Mouse (Mus musculus): Measurements from ENCODE around the gene Cdh9. TPM values are rescaled to one million over a fixed set of nuclear protein-coding genes. Genes with fewer than 3 reads are reported as not detected.
A peak's percentile ranks its signal among the peaks of the same experiment; 100 is the strongest.

The Cdh9 gene
- polyA plus RNA-seq (2014; fragmentation: Nextera tagmentation; extraction: Ambion mirVana), result 0.31 and 0.73 TPM in 2 replicates

DNA sequence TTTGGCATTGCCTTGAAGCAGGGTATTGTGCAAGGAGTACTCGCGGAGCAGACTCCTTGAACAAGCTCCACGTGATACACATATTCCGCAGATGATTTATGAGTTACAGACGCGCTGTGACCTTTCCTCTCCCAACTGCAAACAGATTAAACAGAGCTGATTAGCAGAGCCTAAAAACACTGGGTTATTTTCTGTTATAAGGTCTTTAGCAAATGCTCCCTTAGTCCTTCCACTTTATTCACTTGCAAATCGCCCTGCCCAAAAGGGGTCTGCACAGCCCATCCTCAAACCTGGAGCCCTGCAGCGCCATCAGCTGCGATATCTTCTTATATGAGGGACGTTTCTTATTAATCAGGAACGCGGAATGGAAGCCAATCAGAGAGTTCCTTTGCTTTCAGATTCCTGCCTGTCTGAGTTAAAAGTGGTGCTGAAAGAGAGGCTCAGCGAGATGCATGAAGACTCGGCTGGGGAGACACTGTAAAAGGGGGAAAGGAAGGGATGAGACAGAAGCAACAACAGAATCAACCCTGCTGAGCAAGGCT, at the start of gene Cdh9:
Gene Cdh9, plus strand, starts transcription at position 287 of the 542 bp plus-strand sequence.
- DNase-seq (ENCODE audit: low spot score), result peak; percentile 35
- peak within 1 kb of the TSS; percentile 20 for H3K4me3 ChIP-seq (ENCODE audit: low read depth, low read length)
- no peaks in the 10 kb centered on the region for H3K27me3 ChIP-seq (ENCODE audit: control insufficient read depth, insufficient read depth, low read length)
- H3K4me1 ChIP-seq (replicated peaks; ENCODE audit: control insufficient read depth, insufficient read depth, low read length), result no peaks in the 10 kb centered on the region
- no peak within 1 kb of the TSS for H3K27ac ChIP-seq (ENCODE audit: low read depth, low read length)
- peak; percentile 84 for ATAC-seq (ENCODE audit: low FRiP score)
- 5% methylated on average over 14 of the region's 14 CpGs for WGBS
- H3K36me3 ChIP-seq (ENCODE audit: control insufficient read depth, insufficient read depth, low read length), result no peaks in the 10 kb centered on the region
- no peak within 1 kb of the TSS for H3K9ac ChIP-seq (ENCODE audit: low read depth, low read length)
- peak within 1 kb of the TSS; percentile 22 for H3K4me2 ChIP-seq (replicated peaks; ENCODE audit: low read depth, low read length)
- H3K9me3 ChIP-seq (ENCODE audit: control insufficient read depth, low read length), result no peaks in the 10 kb centered on the region

DNA sequence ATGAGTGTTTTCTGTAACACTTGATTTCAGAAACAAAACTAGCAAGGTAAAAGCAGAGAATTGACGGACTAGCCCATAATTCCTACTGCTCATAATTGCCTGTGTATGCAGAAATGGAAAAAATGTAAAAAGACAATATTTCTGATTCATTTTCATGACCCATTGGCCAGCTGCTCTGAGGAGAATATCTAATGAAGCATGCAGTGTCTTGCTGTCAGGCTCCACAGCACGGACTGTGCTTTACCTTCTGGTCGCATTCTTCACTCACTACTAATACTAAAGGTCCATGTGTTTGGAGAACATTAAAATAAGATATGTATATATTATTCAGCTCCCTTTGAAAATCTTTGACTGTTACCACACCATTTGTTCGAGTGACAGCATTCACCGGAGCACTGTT, 49.5 kb upstream of the Cdh9 start:
- Histone ChIP-seq H3K27me3 (ENCODE audit: control insufficient read depth, insufficient read depth, low read length) (no peaks in the 10 kb centered on the region), H3K9ac (ENCODE audit: low read depth, low read length) (no peak overlapping the region), H3K36me3 (ENCODE audit: control insufficient read depth, insufficient read depth, low read length) (no peaks in the 10 kb centered on the region), H3K27ac (ENCODE audit: low read depth, low read length) (no peak overlapping the region), H3K4me3 (ENCODE audit: low read depth, low read length) (no peak overlapping the region), H3K9me3 (ENCODE audit: control insufficient read depth, low read length) (no peaks in the 10 kb centered on the region), H3K4me1 (replicated peaks; ENCODE audit: control insufficient read depth, insufficient read depth, low read length) (no peaks in the 10 kb centered on the region), H3K4me2 (replicated peaks; ENCODE audit: low read depth, low read length) (no peak overlapping the region)
- WGBS, result 84% methylated on average over 5 of the region's 5 CpGs
- ATAC-seq (ENCODE audit: low FRiP score) (no peak; the same call in 1 of the 2 replicates), DNase-seq (ENCODE audit: low spot score) (no peak)

DNA sequence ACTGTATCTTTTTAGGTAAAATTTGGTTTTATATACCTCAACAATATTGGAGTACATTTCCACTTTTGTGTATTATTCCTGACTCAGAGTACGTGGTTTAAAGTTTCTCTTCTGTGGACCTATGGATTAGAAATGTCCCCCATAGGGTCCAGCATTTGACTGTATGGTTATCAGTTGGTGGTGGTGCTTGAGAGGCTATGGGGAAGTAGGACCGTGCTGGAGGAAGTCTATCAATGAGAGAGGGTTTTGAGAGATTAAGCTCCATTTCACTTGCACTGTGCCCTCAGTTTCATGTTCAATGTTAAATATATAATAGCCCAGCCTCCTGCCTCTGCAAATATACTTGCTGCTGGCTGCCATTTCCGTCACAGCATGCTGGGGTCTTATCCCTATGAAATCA, 28.7 kb upstream of the Cdh9 start:
- Histone ChIP-seq H3K27me3 (ENCODE audit: control insufficient read depth, insufficient read depth, low read length) (no peaks in the 10 kb centered on the region), H3K4me1 (replicated peaks; ENCODE audit: control insufficient read depth, insufficient read depth, low read length) (no peaks in the 10 kb centered on the region), H3K9ac (ENCODE audit: low read depth, low read length) (no peak overlapping the region), H3K4me3 (ENCODE audit: low read depth, low read length) (no peak overlapping the region), H3K36me3 (ENCODE audit: control insufficient read depth, insufficient read depth, low read length) (no peaks in the 10 kb centered on the region), H3K9me3 (ENCODE audit: control insufficient read depth, low read length) (no peaks in the 10 kb centered on the region), H3K27ac (ENCODE audit: low read depth, low read length) (no peak overlapping the region), H3K4me2 (replicated peaks; ENCODE audit: low read depth, low read length) (no peak overlapping the region)
- ATAC-seq (ENCODE audit: low FRiP score) (no peak), DNase-seq (ENCODE audit: low spot score) (no peak)
- WGBS, result 80% methylated on average over 3 of the region's 3 CpGs

DNA sequence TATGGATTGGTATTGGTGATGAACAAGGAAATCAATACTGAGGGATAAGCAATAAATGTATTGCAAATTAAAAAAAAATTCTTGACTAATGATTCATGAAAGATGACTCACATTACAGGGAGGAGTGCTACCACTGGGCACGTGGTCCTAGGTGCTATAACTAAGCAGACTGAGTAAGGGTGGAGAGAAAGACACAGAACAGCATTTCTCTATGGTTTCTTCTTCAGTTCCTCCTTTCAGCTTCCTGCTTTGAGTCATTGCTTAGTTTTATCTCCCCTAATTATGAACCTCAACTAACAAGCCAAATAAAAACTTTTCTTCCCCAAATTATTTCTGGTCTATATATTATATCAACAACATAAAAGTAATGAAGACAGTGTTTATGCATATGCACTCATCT, 26.2 kb upstream of the Cdh9 start:
- no peak overlapping the region for H3K9ac ChIP-seq (ENCODE audit: low read depth, low read length)
- H3K27ac ChIP-seq (ENCODE audit: low read depth, low read length), result no peak overlapping the region
- H3K9me3 ChIP-seq (ENCODE audit: control insufficient read depth, low read length), result no peaks in the 10 kb centered on the region
- no peaks in the 10 kb centered on the region for H3K27me3 ChIP-seq (ENCODE audit: control insufficient read depth, insufficient read depth, low read length)
- H3K36me3 ChIP-seq (ENCODE audit: control insufficient read depth, insufficient read depth, low read length), result no peaks in the 10 kb centered on the region
- ATAC-seq (ENCODE audit: low FRiP score) (no peak), DNase-seq (ENCODE audit: low spot score) (no peak)
- 70% methylated on average over 1 of the region's 1 CpGs for WGBS
- H3K4me3 ChIP-seq (ENCODE audit: low read depth, low read length), result no peak overlapping the region
- no peaks in the 10 kb centered on the region for H3K4me1 ChIP-seq (replicated peaks; ENCODE audit: control insufficient read depth, insufficient read depth, low read length)
- no peak overlapping the region for H3K4me2 ChIP-seq (replicated peaks; ENCODE audit: low read depth, low read length)

DNA sequence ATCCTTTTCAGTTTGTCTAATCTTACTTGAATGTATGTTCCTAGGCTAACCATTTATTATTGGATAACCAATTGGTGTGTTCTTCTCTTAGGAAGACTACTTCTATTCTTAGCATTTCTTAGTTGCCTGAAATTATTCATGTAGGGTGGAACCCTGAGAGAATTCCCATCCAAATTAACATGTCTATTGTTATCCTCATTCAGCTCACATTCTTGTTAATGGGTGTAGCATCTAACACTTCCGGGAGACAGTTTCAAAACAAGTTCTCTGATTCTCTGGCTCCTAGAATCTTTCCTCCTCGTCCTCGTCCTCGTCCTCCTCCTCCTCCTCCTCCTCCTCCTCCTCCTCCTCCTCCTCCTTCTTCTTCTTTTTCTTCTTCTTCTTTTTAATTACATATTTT, 10.5 kb downstream of the Cdh9 start:
- ATAC-seq (ENCODE audit: low FRiP score), result no peak
- no peaks in the 10 kb centered on the region for H3K27me3 ChIP-seq (ENCODE audit: control insufficient read depth, insufficient read depth, low read length)
- DNase-seq (ENCODE audit: low spot score), result no peak
- H3K9ac ChIP-seq (ENCODE audit: low read depth, low read length), result no peak overlapping the region
- no peak overlapping the region for H3K27ac ChIP-seq (ENCODE audit: low read depth, low read length)
- no peaks in the 10 kb centered on the region for H3K9me3 ChIP-seq (ENCODE audit: control insufficient read depth, low read length)
- 64% methylated on average over 4 of the region's 4 CpGs for WGBS
- no peak overlapping the region for H3K4me2 ChIP-seq (replicated peaks; ENCODE audit: low read depth, low read length)
- no peaks in the 10 kb centered on the region for H3K4me1 ChIP-seq (replicated peaks; ENCODE audit: control insufficient read depth, insufficient read depth, low read length)
- H3K36me3 ChIP-seq (ENCODE audit: control insufficient read depth, insufficient read depth, low read length), result no peaks in the 10 kb centered on the region
- no peak overlapping the region for H3K4me3 ChIP-seq (ENCODE audit: low read depth, low read length)

DNA sequence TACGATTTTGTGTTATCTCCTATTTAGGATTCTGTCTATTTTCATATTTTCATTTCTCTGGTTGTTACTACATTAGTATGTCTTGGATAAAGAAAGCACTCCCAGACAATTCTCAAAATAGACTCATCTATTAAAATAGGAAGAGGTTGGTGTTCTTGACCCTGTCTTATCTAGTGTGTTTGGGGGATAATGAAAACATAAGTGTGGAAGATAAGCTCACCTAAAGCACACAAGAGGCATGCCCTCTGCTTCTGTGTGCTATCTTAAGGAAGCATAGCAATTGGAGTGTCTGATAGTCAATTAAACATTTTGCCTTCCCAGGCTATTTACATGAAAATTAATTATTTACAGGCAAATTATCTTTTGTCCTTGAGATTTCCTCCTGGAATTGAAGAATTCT, 18.1 kb downstream of the Cdh9 start:
- Histone ChIP-seq H3K4me3 (ENCODE audit: low read depth, low read length) (no peak overlapping the region), H3K4me1 (replicated peaks; ENCODE audit: control insufficient read depth, insufficient read depth, low read length) (no peaks in the 10 kb centered on the region), H3K36me3 (ENCODE audit: control insufficient read depth, insufficient read depth, low read length) (no peaks in the 10 kb centered on the region), H3K9me3 (ENCODE audit: control insufficient read depth, low read length) (no peaks in the 10 kb centered on the region), H3K9ac (ENCODE audit: low read depth, low read length) (no peak overlapping the region), H3K27ac (ENCODE audit: low read depth, low read length) (no peak overlapping the region), H3K4me2 (replicated peaks; ENCODE audit: low read depth, low read length) (no peak overlapping the region), H3K27me3 (ENCODE audit: control insufficient read depth, insufficient read depth, low read length) (no peaks in the 10 kb centered on the region)
- DNase-seq (ENCODE audit: low spot score) (no peak), ATAC-seq (ENCODE audit: low FRiP score) (no peak)
- WGBS, result 89% methylated on average over 1 of the region's 1 CpGs

DNA sequence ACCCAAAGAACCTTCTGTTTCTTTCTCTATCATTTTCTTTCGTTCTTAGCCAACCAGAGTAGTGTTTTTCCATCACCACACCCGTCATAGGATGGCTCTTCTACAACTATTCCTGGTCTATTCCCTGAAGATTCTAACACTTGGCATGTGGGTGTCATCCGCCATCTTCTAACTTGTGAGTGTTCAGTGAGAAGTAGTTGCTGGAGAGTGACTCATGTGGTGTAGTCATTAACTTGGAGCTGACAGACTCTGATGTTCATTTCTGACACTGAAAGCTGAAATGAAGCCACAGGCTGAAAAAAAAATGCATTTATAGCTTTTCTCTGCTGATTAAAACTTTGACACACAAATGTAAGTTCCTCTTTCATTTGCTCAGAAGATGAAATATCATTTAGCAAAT, 34.7 kb downstream of the Cdh9 start:
- H3K4me2 ChIP-seq (replicated peaks; ENCODE audit: low read depth, low read length), result no peak overlapping the region
- H3K36me3 ChIP-seq (ENCODE audit: control insufficient read depth, insufficient read depth, low read length), result no peaks in the 10 kb centered on the region
- H3K27ac ChIP-seq (ENCODE audit: low read depth, low read length), result no peak overlapping the region
- DNase-seq (ENCODE audit: low spot score) (no peak), ATAC-seq (ENCODE audit: low FRiP score) (no peak)
- no peaks in the 10 kb centered on the region for H3K9me3 ChIP-seq (ENCODE audit: control insufficient read depth, low read length)
- no peak overlapping the region for H3K4me3 ChIP-seq (ENCODE audit: low read depth, low read length)
- 77% methylated on average over 3 of the region's 3 CpGs for WGBS
- no peaks in the 10 kb centered on the region for H3K4me1 ChIP-seq (replicated peaks; ENCODE audit: control insufficient read depth, insufficient read depth, low read length)
- no peaks in the 10 kb centered on the region for H3K27me3 ChIP-seq (ENCODE audit: control insufficient read depth, insufficient read depth, low read length)
- H3K9ac ChIP-seq (ENCODE audit: low read depth, low read length), result no peak overlapping the region

DNA sequence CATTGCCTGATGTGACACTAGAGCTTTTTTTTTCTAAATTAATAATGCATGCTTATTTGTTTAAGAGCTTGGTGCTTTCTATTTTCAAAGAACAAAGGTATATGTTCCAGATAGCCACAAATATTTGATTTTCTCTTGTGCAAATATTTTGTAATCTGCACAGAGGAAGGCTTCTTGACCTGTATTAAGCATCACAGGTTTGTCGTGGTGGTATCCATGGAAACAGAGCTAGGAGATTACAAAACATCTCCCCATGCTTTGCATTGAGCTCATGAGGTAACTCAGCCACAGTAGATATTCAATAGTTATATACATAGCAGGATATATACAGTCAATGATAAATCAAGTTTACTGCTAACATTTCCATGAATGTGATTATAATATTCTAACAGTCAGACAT, 56.0 kb downstream of the Cdh9 start:
- no peak for ATAC-seq (ENCODE audit: low FRiP score)
- H3K4me3 ChIP-seq (ENCODE audit: low read depth, low read length), result no peak overlapping the region
- no peak overlapping the region for H3K27ac ChIP-seq (ENCODE audit: low read depth, low read length)
- H3K27me3 ChIP-seq (ENCODE audit: control insufficient read depth, insufficient read depth, low read length), result no peaks in the 10 kb centered on the region
- H3K4me1 ChIP-seq (replicated peaks; ENCODE audit: control insufficient read depth, insufficient read depth, low read length), result no peaks in the 10 kb centered on the region
- no peak overlapping the region for H3K9ac ChIP-seq (ENCODE audit: low read depth, low read length)
- H3K4me2 ChIP-seq (replicated peaks; ENCODE audit: low read depth, low read length), result no peak overlapping the region
- no peaks in the 10 kb centered on the region for H3K9me3 ChIP-seq (ENCODE audit: control insufficient read depth, low read length)
- DNase-seq (ENCODE audit: low spot score), result no peak
- no peaks in the 10 kb centered on the region for H3K36me3 ChIP-seq (ENCODE audit: control insufficient read depth, insufficient read depth, low read length)
- 69% methylated on average over 1 of the region's 1 CpGs for WGBS

DNA sequence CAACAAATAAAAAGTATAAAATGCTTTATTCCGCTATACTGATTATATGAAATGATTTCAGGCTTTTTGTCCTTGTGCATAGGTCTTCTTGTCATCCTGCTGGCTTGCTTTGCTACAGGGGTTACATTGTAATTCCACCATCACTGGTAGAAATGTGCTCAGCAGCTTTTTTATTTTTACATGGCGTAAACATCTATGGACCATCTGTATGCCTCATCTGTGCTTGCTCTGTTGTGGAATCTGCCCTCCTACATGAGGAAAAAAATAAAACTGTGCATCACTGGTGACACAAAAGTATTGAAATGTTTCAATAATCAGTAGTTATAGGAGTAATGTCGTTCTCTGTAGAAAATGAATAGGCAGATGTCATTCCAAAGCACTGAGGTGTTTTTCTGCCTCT, 64.3 kb downstream of the Cdh9 start:
- Histone ChIP-seq H3K36me3 (ENCODE audit: control insufficient read depth, insufficient read depth, low read length) (no peaks in the 10 kb centered on the region), H3K4me3 (ENCODE audit: low read depth, low read length) (no peak overlapping the region), H3K27me3 (ENCODE audit: control insufficient read depth, insufficient read depth, low read length) (no peaks in the 10 kb centered on the region), H3K4me1 (replicated peaks; ENCODE audit: control insufficient read depth, insufficient read depth, low read length) (no peaks in the 10 kb centered on the region), H3K9ac (ENCODE audit: low read depth, low read length) (no peak overlapping the region), H3K27ac (ENCODE audit: low read depth, low read length) (no peak overlapping the region), H3K9me3 (ENCODE audit: control insufficient read depth, low read length) (no peaks in the 10 kb centered on the region), H3K4me2 (replicated peaks; ENCODE audit: low read depth, low read length) (no peak overlapping the region)
- ATAC-seq (ENCODE audit: low FRiP score) (no peak), DNase-seq (ENCODE audit: low spot score) (no peak)
- WGBS, result 89% methylated on average over 3 of the region's 3 CpGs

Data from hindbrain, embryonic 11.5 days (tissue).